Mouse (Mus musculus) kidney, postnatal 14 days (tissue): ENCODE measurements at regions not wholly inside any gene's neighbourhood (a gene's known extent, or its start where the extent isn't known, plus 50 kb on each side); places are given as distances from the start of the nearest gene placed in this dataset.

Experiments
- DNase-seq: peaks from one replicate; pipeline ENCODE4 v3.0.0; 2022; ENCODE audit warnings: mixed read lengths

DNA sequence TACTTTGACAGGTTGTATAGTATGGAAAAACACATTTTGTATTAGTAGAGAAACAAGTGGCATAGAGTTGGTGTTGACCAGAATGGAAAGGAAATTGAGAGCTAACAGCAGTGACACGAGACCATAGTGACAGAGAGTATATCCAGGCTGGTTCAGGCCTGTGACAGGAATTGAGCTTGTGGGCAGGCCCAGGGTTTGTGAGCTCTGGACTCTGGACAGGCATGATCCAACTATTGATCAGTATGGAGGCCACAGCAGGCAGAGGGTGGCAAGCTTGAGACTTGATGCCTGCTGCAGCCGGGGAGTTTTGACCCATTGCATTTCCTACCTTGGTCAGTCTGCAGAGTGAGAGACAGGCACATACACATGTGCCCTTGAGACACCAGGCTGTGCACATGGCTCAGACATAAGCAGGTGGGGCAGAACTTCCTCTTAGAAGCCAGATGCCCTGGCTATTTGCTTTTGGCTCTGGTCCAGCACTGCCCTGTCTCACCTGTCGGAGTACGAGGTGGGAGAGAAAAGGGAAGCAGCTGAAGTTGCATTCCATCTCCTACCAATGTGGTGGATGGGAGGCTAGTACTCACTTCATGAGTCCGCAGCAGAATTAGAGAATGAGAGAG is 1006.2 kb upstream of the Cdh20 start:
- no peak for DNase-seq

GRCm38 (mm10) chr1:103762745-103763144 is 1005.6 kb upstream of the Cdh20 start:
- DNase-seq: no peak

- DNase-seq: no peak
Measured at GRCm38 (mm10) chr1:103767315-103767714, 1001.0 kb upstream of the Cdh20 start.

DNA sequence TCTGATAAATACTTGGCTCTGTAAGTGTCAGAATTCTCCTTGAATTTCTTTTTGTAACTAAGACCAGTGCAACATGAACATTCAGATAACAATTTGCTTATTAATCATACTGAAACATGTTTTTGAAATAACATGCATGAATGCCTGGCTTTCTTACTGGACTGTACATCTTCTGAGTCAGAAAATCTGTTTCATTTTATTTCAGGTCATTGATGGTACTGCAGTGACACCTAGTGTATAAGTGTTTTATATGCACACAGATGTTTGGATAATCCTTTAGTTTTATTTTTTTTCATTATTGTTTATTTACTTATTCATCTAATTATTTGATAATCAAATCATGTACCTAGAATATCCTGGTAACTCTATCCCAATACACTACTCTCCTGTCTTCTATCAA is 983.6 kb upstream of the Cdh20 start:
- no peak for DNase-seq

DNA sequence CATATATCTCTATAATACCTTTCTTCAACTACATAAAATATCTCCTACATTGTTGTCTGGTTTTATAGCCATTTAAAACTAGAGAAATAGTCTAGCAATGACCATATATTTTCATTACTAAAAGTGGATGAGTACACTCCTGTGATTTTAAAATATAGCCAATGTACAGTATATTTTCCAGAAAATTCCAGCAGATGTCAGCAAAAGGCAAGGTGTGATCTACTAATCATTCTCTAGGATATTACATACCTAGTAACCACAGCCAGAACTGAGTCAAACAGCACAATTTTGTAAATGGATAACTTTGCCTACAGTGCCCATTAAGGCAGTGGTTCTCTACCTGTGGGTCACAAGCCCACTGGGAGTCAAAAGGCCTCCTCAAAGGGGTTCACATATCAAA is 972.0 kb upstream of the Cdh20 start:
- no peak for DNase-seq

DNA sequence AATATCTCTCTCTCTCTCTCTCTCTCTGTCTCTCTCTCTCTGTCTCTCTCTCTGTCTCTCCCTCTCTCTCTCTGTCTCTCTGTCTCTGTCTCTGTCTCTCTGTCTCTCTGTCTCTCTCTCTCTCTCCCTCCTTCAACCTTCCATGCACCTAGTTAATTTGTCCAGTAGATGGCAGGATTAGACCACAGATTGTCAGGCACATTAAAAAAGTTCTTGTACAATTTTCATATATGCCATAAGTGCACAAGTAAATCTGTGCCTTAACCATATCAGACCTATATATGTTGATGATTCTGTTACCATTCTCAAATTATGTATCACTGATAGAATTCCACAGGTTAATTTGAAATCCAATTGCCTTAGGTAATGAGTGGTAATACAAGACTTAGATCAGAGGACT is 969.0 kb upstream of the Cdh20 start:
- peak; percentile 1 for DNase-seq

GRCm38 (mm10) chr1:103817946-103818345 is 950.4 kb upstream of the Cdh20 start:
- no peak for DNase-seq
